Mouse (Mus musculus) neural tube, embryonic 14.5 days (tissue): ENCODE measurements around the gene Nckap5l. TPM values are rescaled to one million over a fixed set of nuclear protein-coding genes. Genes with fewer than 3 reads are reported as not detected.

Experiments
- ATAC-seq: fragments of 200-750 bp; cut with Nextera tagmentation; 2 replicates; pipeline ENCODE4 v1.8.0; 2017; ENCODE audit warnings: low read depth, mild to moderate bottlenecking, moderate TSS enrichment, moderate library complexity
- H3K27ac ChIP-seq: fragments of 300-500 bp; sonication (generic); 2 replicates; pipeline ENCODE4 v1.5.1; 2014; ENCODE audit warnings: low read depth, mild to moderate bottlenecking, control low read depth, low read length, moderate library complexity, mixed read lengths
- H3K27me3 ChIP-seq: fragments of 300-500 bp; sonication (generic); 2 replicates; pipeline ENCODE4 v1.6.1; 2014; ENCODE audit warnings: low read length; ENCODE audit not compliant: control insufficient read depth, insufficient read depth
- H3K36me3 ChIP-seq: fragments of 300-500 bp; sonication (generic); 2 replicates; pipeline ENCODE4 v1.6.1; 2014; ENCODE audit warnings: low read length, mixed read lengths; ENCODE audit not compliant: control insufficient read depth, insufficient read depth
- H3K4me1 ChIP-seq: fragments of 300-500 bp; sonication (generic); 2 replicates; pipeline ENCODE4 v1.6.1; 2014; ENCODE audit warnings: low read length; ENCODE audit not compliant: control insufficient read depth, insufficient read depth
- H3K4me2 ChIP-seq: fragments of 300-500 bp; sonication (generic); 2 replicates; pipeline ENCODE4 v1.6.1; 2014; ENCODE audit warnings: mild to moderate bottlenecking, low read depth, low read length, control low read depth
- H3K4me3 ChIP-seq: fragments of 300-500 bp; sonication (generic); 2 replicates; pipeline ENCODE4 v1.5.1; 2014; ENCODE audit warnings: low read depth, low read length, control low read depth, mixed read lengths
- H3K9ac ChIP-seq: fragments of 300-500 bp; sonication (generic); replicated peaks from 2 replicates; pipeline ENCODE4 v1.6.1; 2014; ENCODE audit warnings: low read depth, mild to moderate bottlenecking, control low read depth, low read length, mixed read lengths
- H3K9me3 ChIP-seq: fragments of 300-500 bp; sonication (generic); 2 replicates; pipeline ENCODE4 v1.6.1; 2016; ENCODE audit warnings: low read length; ENCODE audit not compliant: control insufficient read depth
- WGBS: fragments of 180-500 bp; shearing (Covaris S2); extraction: QIAGEN DNeasy Blood & Tissue Kit; methylation state at CpG from one replicate; pipeline ENCODE4 v1.1.7; 2014; 5-methylcytosine and 5-hydroxymethylcytosine counted together
- polyA plus RNA-seq: library from polyadenylated mRNA; unstranded; fragments of >200 nt; fragmentation: Nextera tagmentation; extraction: Ambion mirVana; gene quantifications from 2 replicates; pipeline ENCODE4 v1.2.1, GENCODE M21; 2014

The Nckap5l gene
- polyA plus RNA-seq, 1 experiment from 2014 or later = 16.5 TPM

GRCm38 (mm10) chr15:99423131-99423530 is 34.4 kb downstream of the Nckap5l start:
- 97% methylated on average over 10 of the region's 10 CpGs for WGBS
- no peak for ATAC-seq
- Histone ChIP-seq H3K9ac (no peak overlapping the region), H3K36me3 (peaks cover 42% of the 10 kb centered on the region), H3K4me3 (no peak overlapping the region), H3K27ac (no peak overlapping the region), H3K9me3 (no peaks in the 10 kb centered on the region), H3K4me2 (no peak overlapping the region), H3K4me1 (peaks cover 12% of the 10 kb centered on the region), H3K27me3 (no peaks in the 10 kb centered on the region)

- no peak overlapping the region for H3K4me2 ChIP-seq
- 93% methylated on average over 23 of the region's 23 CpGs for WGBS
- H3K4me3 ChIP-seq = no peak overlapping the region
- H3K27me3 ChIP-seq = no peaks in the 10 kb centered on the region
- H3K27ac ChIP-seq = no peak overlapping the region
- no peaks in the 10 kb centered on the region for H3K9me3 ChIP-seq
- ATAC-seq = no peak
- peaks cover 37% of the 10 kb centered on the region for H3K36me3 ChIP-seq
- H3K4me1 ChIP-seq = peaks cover 12% of the 10 kb centered on the region
- no peak overlapping the region for H3K9ac ChIP-seq
These were observed 35.0 kb downstream of the Nckap5l start for GRCm38 (mm10) chr15:99422551-99422950.

- 81% methylated on average over 8 of the region's 8 CpGs for WGBS
- no peaks in the 10 kb centered on the region for H3K27me3 ChIP-seq
- H3K9me3 ChIP-seq = no peaks in the 10 kb centered on the region
- H3K4me2 ChIP-seq = no peak overlapping the region
- no peak for ATAC-seq
- H3K36me3 ChIP-seq = peaks cover 30% of the 10 kb centered on the region
- H3K9ac ChIP-seq = no peak overlapping the region
- H3K27ac ChIP-seq = no peak overlapping the region
- peaks cover 12% of the 10 kb centered on the region for H3K4me1 ChIP-seq
- no peak overlapping the region for H3K4me3 ChIP-seq
These were observed 35.9 kb downstream of the Nckap5l start for GRCm38 (mm10) chr15:99421676-99422075.

GRCm38 (mm10) chr15:99421152-99421551 is 36.4 kb downstream of the Nckap5l start:
- Histone ChIP-seq H3K36me3 (peaks cover 26% of the 10 kb centered on the region), H3K27ac (peak overlapping the region; percentile 60), H3K9ac (no peak overlapping the region), H3K4me2 (no peak overlapping the region; the same call in 1 of the 2 replicates), H3K4me3 (no peak overlapping the region), H3K9me3 (no peaks in the 10 kb centered on the region), H3K27me3 (no peaks in the 10 kb centered on the region), H3K4me1 (peaks cover 12% of the 10 kb centered on the region)
- 83% methylated on average over 9 of the region's 9 CpGs for WGBS
- ATAC-seq = no peak

- Histone ChIP-seq H3K27ac (peak overlapping the region; percentile 60), H3K4me1 (peaks cover 12% of the 10 kb centered on the region), H3K4me3 (no peak overlapping the region), H3K9ac (0 out of 2 replicates have a peak overlapping the region, but pooled peaks have one; percentile 11), H3K9me3 (no peaks in the 10 kb centered on the region), H3K36me3 (peaks cover 21% of the 10 kb centered on the region), H3K27me3 (no peaks in the 10 kb centered on the region), H3K4me2 (peak overlapping the region; percentile 24; the same call in 1 of the 2 replicates)
- 4% methylated on average over 12 of the region's 12 CpGs for WGBS
- peak; percentile 53; the same call in 1 of the 2 replicates for ATAC-seq
These were observed 37.0 kb downstream of the Nckap5l start for GRCm38 (mm10) chr15:99420521-99421014.

GRCm38 (mm10) chr15:99420101-99420500 is 37.4 kb downstream of the Nckap5l start:
- peaks cover 16% of the 10 kb centered on the region for H3K36me3 ChIP-seq
- no peak overlapping the region for H3K9ac ChIP-seq
- peak overlapping the region; percentile 60 for H3K27ac ChIP-seq
- 19% methylated on average over 5 of the region's 5 CpGs for WGBS
- peaks cover 12% of the 10 kb centered on the region for H3K4me1 ChIP-seq
- peak overlapping the region; percentile 24; the same call in 1 of the 2 replicates for H3K4me2 ChIP-seq
- H3K4me3 ChIP-seq = no peak overlapping the region
- no peak for ATAC-seq
- H3K9me3 ChIP-seq = no peaks in the 10 kb centered on the region
- H3K27me3 ChIP-seq = no peaks in the 10 kb centered on the region

GRCm38 (mm10) chr15:99417692-99418271 is 39.8 kb downstream of the Nckap5l start:
- no peak for ATAC-seq
- H3K36me3 ChIP-seq = peaks cover 8% of the 10 kb centered on the region; the same call in 1 of the 2 replicates
- no peak overlapping the region for H3K4me2 ChIP-seq
- H3K27me3 ChIP-seq = no peaks in the 10 kb centered on the region
- H3K27ac ChIP-seq = no peak overlapping the region
- no peak overlapping the region for H3K4me3 ChIP-seq
- H3K9ac ChIP-seq = no peak overlapping the region
- peaks cover 12% of the 10 kb centered on the region for H3K4me1 ChIP-seq
- WGBS = 50% methylated on average over 17 of the region's 17 CpGs
- H3K9me3 ChIP-seq = no peaks in the 10 kb centered on the region

GRCm38 (mm10) chr15:99416957-99417356 is 40.6 kb downstream of the Nckap5l start:
- WGBS = 25% methylated on average over 4 of the region's 4 CpGs
- no peak overlapping the region for H3K9ac ChIP-seq

GRCm38 (mm10) chr15:99416348-99416882 is 41.1 kb downstream of the Nckap5l start:
- Histone ChIP-seq H3K4me1 (peaks cover 12% of the 10 kb centered on the region), H3K27ac (no peak overlapping the region), H3K36me3 (no peaks in the 10 kb centered on the region), H3K4me3 (no peak overlapping the region), H3K9ac (no peak overlapping the region), H3K4me2 (no peak overlapping the region), H3K9me3 (no peaks in the 10 kb centered on the region), H3K27me3 (no peaks in the 10 kb centered on the region)
- ATAC-seq = no peak
- WGBS = 22% methylated on average over 13 of the region's 13 CpGs

More at GRCm38 (mm10) chr15:99416957-99417356, 40.6 kb downstream of the Nckap5l start:
- no peaks in the 10 kb centered on the region for H3K27me3 ChIP-seq
- H3K9me3 ChIP-seq = no peaks in the 10 kb centered on the region
- H3K36me3 ChIP-seq = 0 out of 2 replicates have a peak, but pooled peaks cover under 1% of the 10 kb centered on the region
- no peak overlapping the region for H3K4me2 ChIP-seq
- no peak for ATAC-seq
- H3K27ac ChIP-seq = no peak overlapping the region
- H3K4me1 ChIP-seq = peaks cover 12% of the 10 kb centered on the region
- H3K4me3 ChIP-seq = no peak overlapping the region
